Mouse (Mus musculus): ENCODE measurements around the gene Syngap1. TPM values are rescaled to one million over a fixed set of nuclear protein-coding genes. Genes with fewer than 3 reads are reported as not detected.

The Syngap1 gene
- polyA plus RNA-seq, 1 experiment from 2014 or later = 0.78 TPM

GRCm38 (mm10) chr17:26941841-26942570 lies 953 bp downstream of the Syngap1 start:
- H3K27me3 ChIP-seq (ENCODE audit: insufficient read depth, low read length) = no peaks in the 10 kb centered on the region
- no peak overlapping the region for H3K9ac ChIP-seq (ENCODE audit: low read depth, low read length)
- TF ChIP-seq CTCF (IDR thresholded peaks at IDR 0.05; ENCODE audit: low read depth) = no peak
- ATAC-seq (replicated peaks; ENCODE audit: low FRiP score, low read depth) (no peak), DNase-seq (ENCODE audit: low spot score) (no peak)
- H3K4me1 ChIP-seq (replicated peaks; ENCODE audit: insufficient read depth, low read length) = peaks cover 30% of the 10 kb centered on the region
- peak overlapping the region; percentile 46 for H3K4me3 ChIP-seq (replicated peaks; ENCODE audit: low read depth, low read length)
- WGBS = 18% methylated on average over 3 of the region's 4 CpGs
- peak overlapping the region; percentile 69 for H3K4me2 ChIP-seq (ENCODE audit: low read length)
- no peak overlapping the region for H3K27ac ChIP-seq
- no peaks in the 10 kb centered on the region for H3K9me3 ChIP-seq (replicated peaks; ENCODE audit: low read length)
- no peaks in the 10 kb centered on the region for H3K36me3 ChIP-seq (ENCODE audit: insufficient read depth, low read length)

- 27% methylated on average over 13 of the region's 13 CpGs for WGBS
- Histone ChIP-seq H3K9me3 (replicated peaks; ENCODE audit: low read length) (no peaks in the 10 kb centered on the region), H3K9ac (ENCODE audit: low read depth, low read length) (peak overlapping the region; percentile 55), H3K4me1 (replicated peaks; ENCODE audit: insufficient read depth, low read length) (peaks cover 20% of the 10 kb centered on the region), H3K27ac (peak overlapping the region; percentile 76), H3K4me2 (ENCODE audit: low read length) (peak overlapping the region; percentile 79), H3K27me3 (ENCODE audit: insufficient read depth, low read length) (no peaks in the 10 kb centered on the region), H3K4me3 (replicated peaks; ENCODE audit: low read depth, low read length) (peak overlapping the region; percentile 32), H3K36me3 (ENCODE audit: insufficient read depth, low read length) (no peaks in the 10 kb centered on the region)
- no peak for ATAC-seq (replicated peaks; ENCODE audit: low FRiP score, low read depth)
- no peak for TF ChIP-seq CTCF (IDR thresholded peaks at IDR 0.05; ENCODE audit: low read depth)
- DNase-seq (ENCODE audit: low spot score) = peak; percentile 40
These were observed 4.9 kb downstream of the Syngap1 start for GRCm38 (mm10) chr17:26945824-26946495.

GRCm38 (mm10) chr17:26946567-26946966 lies 5.5 kb downstream of the Syngap1 start:
- 1% methylated on average over 36 of the region's 37 CpGs for WGBS
- Histone ChIP-seq H3K27me3 (ENCODE audit: insufficient read depth, low read length) (no peaks in the 10 kb centered on the region), H3K4me1 (replicated peaks; ENCODE audit: insufficient read depth, low read length) (peaks cover 23% of the 10 kb centered on the region), H3K9me3 (replicated peaks; ENCODE audit: low read length) (no peaks in the 10 kb centered on the region), H3K4me2 (ENCODE audit: low read length) (peak overlapping the region; percentile 79), H3K27ac (peak overlapping the region; percentile 76), H3K4me3 (replicated peaks; ENCODE audit: low read depth, low read length) (peak overlapping the region; percentile 32), H3K9ac (ENCODE audit: low read depth, low read length) (peak overlapping the region; percentile 55), H3K36me3 (ENCODE audit: insufficient read depth, low read length) (no peaks in the 10 kb centered on the region)
- ATAC-seq (replicated peaks; ENCODE audit: low FRiP score, low read depth) = peak; percentile 51; the same call in 1 of the 2 replicates
- DNase-seq (ENCODE audit: low spot score) = peak; percentile 66
- peak; percentile 40; the same call in 1 of the 2 replicates for TF ChIP-seq CTCF (IDR thresholded peaks at IDR 0.05; ENCODE audit: low read depth)

GRCm38 (mm10) chr17:26947231-26948100 lies 6.4 kb downstream of the Syngap1 start:
- H3K4me2 ChIP-seq (ENCODE audit: low read length) = peak overlapping the region; percentile 79
- no peak overlapping the region; the same call in 1 of the 2 replicates for H3K27ac ChIP-seq
- H3K9ac ChIP-seq (ENCODE audit: low read depth, low read length) = no peak overlapping the region
- no peaks in the 10 kb centered on the region for H3K27me3 ChIP-seq (ENCODE audit: insufficient read depth, low read length)
- no peaks in the 10 kb centered on the region for H3K9me3 ChIP-seq (replicated peaks; ENCODE audit: low read length)
- WGBS = 61% methylated on average over 12 of the region's 12 CpGs
- no peak for DNase-seq (ENCODE audit: low spot score)
- H3K36me3 ChIP-seq (ENCODE audit: insufficient read depth, low read length) = no peaks in the 10 kb centered on the region
- no peak for TF ChIP-seq CTCF (IDR thresholded peaks at IDR 0.05; ENCODE audit: low read depth)
- ATAC-seq (replicated peaks; ENCODE audit: low FRiP score, low read depth) = no peak
- peaks cover 28% of the 10 kb centered on the region for H3K4me1 ChIP-seq (replicated peaks; ENCODE audit: insufficient read depth, low read length)
- H3K4me3 ChIP-seq (replicated peaks; ENCODE audit: low read depth, low read length) = peak overlapping the region; percentile 32; the same call in 1 of the 2 replicates

- Histone ChIP-seq H3K9ac (ENCODE audit: low read depth, low read length) (peak overlapping the region; percentile 70), H3K27ac (peak overlapping the region; percentile 64), H3K4me3 (replicated peaks; ENCODE audit: low read depth, low read length) (peak overlapping the region; percentile 78), H3K27me3 (ENCODE audit: insufficient read depth, low read length) (no peaks in the 10 kb centered on the region), H3K4me2 (ENCODE audit: low read length) (peak overlapping the region; percentile 100), H3K4me1 (replicated peaks; ENCODE audit: insufficient read depth, low read length) (peaks cover 38% of the 10 kb centered on the region), H3K9me3 (replicated peaks; ENCODE audit: low read length) (no peaks in the 10 kb centered on the region), H3K36me3 (ENCODE audit: insufficient read depth, low read length) (no peaks in the 10 kb centered on the region)
- WGBS = under 1% methylated on average over 28 of the region's 87 CpGs
- ATAC-seq (replicated peaks; ENCODE audit: low FRiP score, low read depth) (no peak), DNase-seq (ENCODE audit: low spot score) (peak; percentile 64)
- TF ChIP-seq CTCF (IDR thresholded peaks at IDR 0.05; ENCODE audit: low read depth) = no peak
These were observed 7.4 kb downstream of the Syngap1 start for GRCm38 (mm10) chr17:26948316-26949050.

Measured in kidney, postnatal 0 days (tissue).